Mouse (Mus musculus) thymus, adult 2 months (tissue): ENCODE measurements around the gene Gna13. TPM values are rescaled to one million over a fixed set of nuclear protein-coding genes. Genes with fewer than 3 reads are reported as not detected.

Experiments used
- DNase-seq: peaks from one replicate; pipeline ENCODE4 v3.0.0; 2021
- H3K27ac ChIP-seq: fragments of 200-500 bp; 2 replicates; pipeline ENCODE4 v1.5.1; 2012; ENCODE audit warnings: low read length, control low read depth; ENCODE audit not compliant: control insufficient read depth, insufficient read depth
- H3K27me3 ChIP-seq: fragments of 200-500 bp; 2 replicates; pipeline ENCODE4 v1.6.1; 2012; ENCODE audit warnings: mild to moderate bottlenecking, low read length, moderate library complexity, mixed read lengths; ENCODE audit not compliant: control insufficient read depth, insufficient read depth
- H3K36me3 ChIP-seq: fragments of 200-500 bp; 2 replicates; pipeline ENCODE4 v1.6.1; 2012; ENCODE audit warnings: mild to moderate bottlenecking, low read length, moderate library complexity; ENCODE audit not compliant: control insufficient read depth, insufficient read depth
- H3K4me1 ChIP-seq: fragments of 200-500 bp; replicated peaks from 2 replicates; pipeline ENCODE4 v1.6.1; 2012; ENCODE audit warnings: low read length; ENCODE audit not compliant: control insufficient read depth, insufficient read depth
- H3K4me3 ChIP-seq: fragments of 200-500 bp; 2 replicates; pipeline ENCODE4 v1.5.1; 2012; ENCODE audit warnings: mild to moderate bottlenecking, low read length, control low read depth, moderate library complexity; ENCODE audit not compliant: control insufficient read depth, insufficient read depth
- CTCF ChIP-seq: fragments of 200-500 bp; IDR thresholded peaks from 2 replicates; pipeline ENCODE4 v1.5.1; 2012; ENCODE audit warnings: mild to moderate bottlenecking, control low read depth, low read length, moderate library complexity, borderline replicate concordance; ENCODE audit not compliant: control insufficient read depth, poor library complexity, insufficient read depth; ENCODE audit errors: extremely low read depth
- POLR2A ChIP-seq: fragments of 200-500 bp; IDR thresholded peaks from 2 replicates; pipeline ENCODE4 v1.6.1; 2012; ENCODE audit warnings: mild to moderate bottlenecking, low read length, control low read depth, moderate library complexity; ENCODE audit not compliant: control insufficient read depth, poor library complexity, insufficient read depth; ENCODE audit errors: extremely low read depth
- WGBS: fragments of 180-500 bp; shearing (Covaris S2); methylation state at CpG from one replicate; pipeline ENCODE4 v1.1.7; 2018; 5-methylcytosine and 5-hydroxymethylcytosine counted together
- polyA plus RNA-seq: library from polyadenylated mRNA; depleted of rRNA; stranded (reverse); fragments of >200 nt; gene quantifications from 2 replicates; pipeline ENCODE4 v1.2.3, GENCODE M21; 2012

Gna13 gene
- polyA plus RNA-seq, 1 experiment = 49.6 TPM

GRCm38 (mm10) chr11:109439829-109440340, 77.3 kb downstream of the Gna13 start:
- WGBS = 2% methylated on average over 32 of the region's 32 CpGs
- no peak for TF ChIP-seq POLR2A
- TF ChIP-seq CTCF = no peak
- Histone ChIP-seq H3K4me3 (peak overlapping the region; percentile 53), H3K36me3 (peaks cover 2% of the 10 kb centered on the region; the same call in 1 of the 2 replicates), H3K27me3 (no peaks in the 10 kb centered on the region), H3K27ac (peak overlapping the region; percentile 38), H3K4me1 (peaks cover 14% of the 10 kb centered on the region)
- DNase-seq = peak; percentile 84

GRCm38 (mm10) chr11:109440641-109441040, 78.0 kb downstream of the Gna13 start:
- Histone ChIP-seq H3K4me3 (no peak overlapping the region), H3K27me3 (no peaks in the 10 kb centered on the region), H3K4me1 (peaks cover 14% of the 10 kb centered on the region), H3K36me3 (no peaks in the 10 kb centered on the region), H3K27ac (no peak overlapping the region)
- no peak for DNase-seq
- WGBS = 59% methylated on average over 4 of the region's 4 CpGs
- TF ChIP-seq CTCF = no peak
- no peak for TF ChIP-seq POLR2A

DNA sequence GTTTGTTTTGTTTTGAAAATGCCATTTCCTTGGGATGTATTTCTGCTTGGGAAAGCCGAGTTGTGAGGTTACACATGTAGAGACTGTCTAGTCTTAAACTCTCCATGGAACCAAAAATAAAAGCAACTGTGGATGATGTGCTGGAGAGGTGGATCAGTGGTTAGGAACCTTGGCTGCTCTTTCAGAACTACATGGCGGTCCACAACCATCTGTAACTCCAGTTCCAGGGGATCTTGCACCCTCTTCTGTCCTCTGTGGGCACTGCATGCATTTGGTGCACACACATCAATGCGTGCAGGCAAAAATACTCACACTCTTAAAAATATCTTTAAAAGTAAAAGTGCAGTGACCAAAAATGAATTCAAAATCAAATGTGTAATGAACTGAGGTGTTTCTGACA, 78.5 kb downstream of the Gna13 start:
- DNase-seq = peak; percentile 58
- WGBS = 77% methylated on average over 3 of the region's 3 CpGs
- no peak for TF ChIP-seq CTCF
- TF ChIP-seq POLR2A = no peak

GRCm38 (mm10) chr11:109442166-109442730, 79.6 kb downstream of the Gna13 start:
- Histone ChIP-seq H3K4me3 (no peak overlapping the region), H3K36me3 (no peaks in the 10 kb centered on the region), H3K27me3 (no peaks in the 10 kb centered on the region), H3K4me1 (peaks cover 14% of the 10 kb centered on the region), H3K27ac (no peak overlapping the region)
- no peak for TF ChIP-seq POLR2A
- TF ChIP-seq CTCF = no peak
- no peak for DNase-seq
- WGBS = 34% methylated on average over 5 of the region's 5 CpGs

More for the DNA sequence above, 78.5 kb downstream of the Gna13 start:
- Histone ChIP-seq H3K36me3 (no peaks in the 10 kb centered on the region), H3K27me3 (no peaks in the 10 kb centered on the region), H3K27ac (no peak overlapping the region), H3K4me1 (peaks cover 14% of the 10 kb centered on the region), H3K4me3 (no peak overlapping the region)

DNA sequence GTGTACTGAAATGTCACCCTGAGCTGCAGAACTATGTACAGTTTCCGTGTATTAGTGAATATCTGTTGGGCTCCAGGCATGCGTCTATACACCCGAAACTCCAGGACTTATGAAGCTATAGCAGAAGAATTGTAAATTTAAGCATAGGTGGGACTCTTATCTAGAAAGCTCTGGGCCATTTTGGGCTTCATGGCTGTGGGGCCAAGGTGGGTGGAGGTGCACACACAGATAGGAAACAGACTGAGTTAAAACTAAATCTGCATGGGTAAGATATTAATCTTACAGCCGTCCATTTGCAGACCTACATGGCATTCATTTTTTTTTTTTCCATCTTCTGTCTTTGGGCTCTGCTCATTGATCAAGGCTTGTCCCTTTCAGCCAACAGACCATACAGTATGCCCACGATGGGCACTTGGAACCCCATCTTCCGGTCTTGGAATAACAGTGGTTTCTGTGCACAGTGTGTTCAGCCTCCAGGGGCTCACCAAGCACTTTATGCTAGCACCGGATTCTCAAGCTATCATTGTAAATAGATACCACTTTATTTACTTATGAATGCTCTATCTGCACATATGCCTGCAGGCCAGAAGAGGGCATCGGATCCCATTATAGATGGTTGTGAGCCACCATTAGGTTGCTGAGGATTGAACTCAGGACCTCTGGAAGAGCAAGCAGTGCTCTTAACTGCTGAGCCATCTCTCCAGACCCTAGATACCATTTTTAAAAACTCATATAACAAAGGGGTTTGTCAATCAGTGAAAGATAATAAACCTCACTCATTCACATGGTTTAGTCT, 81.0 kb downstream of the Gna13 start:
- WGBS = 98% methylated on average over 8 of the region's 8 CpGs
- Histone ChIP-seq H3K27me3 (no peaks in the 10 kb centered on the region), H3K36me3 (no peaks in the 10 kb centered on the region), H3K27ac (no peak overlapping the region), H3K4me1 (peaks cover 14% of the 10 kb centered on the region), H3K4me3 (no peak overlapping the region)
- DNase-seq = no peak
- TF ChIP-seq CTCF (no peak), POLR2A (no peak)

GRCm38 (mm10) chr11:109444600-109444999, 82.0 kb downstream of the Gna13 start:
- H3K27ac ChIP-seq = no peak overlapping the region
- TF ChIP-seq POLR2A = no peak
- peak; percentile 58; the same call in 1 of the 2 replicates for TF ChIP-seq CTCF
- 66% methylated on average over 7 of the region's 7 CpGs for WGBS
- H3K4me3 ChIP-seq = no peak overlapping the region
- no peaks in the 10 kb centered on the region for H3K36me3 ChIP-seq
- peaks cover 10% of the 10 kb centered on the region for H3K4me1 ChIP-seq
- DNase-seq = peak; percentile 58
- no peaks in the 10 kb centered on the region for H3K27me3 ChIP-seq
